Mouse (Mus musculus) A20 (cell line): ENCODE data around the gene Paf1.

Experiments used
- DNase-seq: peaks from one replicate; pipeline ENCODE4 v3.0.0-alpha.2; 2011; ENCODE audit warnings: low read depth, low spot score

Gene Paf1

DNA sequence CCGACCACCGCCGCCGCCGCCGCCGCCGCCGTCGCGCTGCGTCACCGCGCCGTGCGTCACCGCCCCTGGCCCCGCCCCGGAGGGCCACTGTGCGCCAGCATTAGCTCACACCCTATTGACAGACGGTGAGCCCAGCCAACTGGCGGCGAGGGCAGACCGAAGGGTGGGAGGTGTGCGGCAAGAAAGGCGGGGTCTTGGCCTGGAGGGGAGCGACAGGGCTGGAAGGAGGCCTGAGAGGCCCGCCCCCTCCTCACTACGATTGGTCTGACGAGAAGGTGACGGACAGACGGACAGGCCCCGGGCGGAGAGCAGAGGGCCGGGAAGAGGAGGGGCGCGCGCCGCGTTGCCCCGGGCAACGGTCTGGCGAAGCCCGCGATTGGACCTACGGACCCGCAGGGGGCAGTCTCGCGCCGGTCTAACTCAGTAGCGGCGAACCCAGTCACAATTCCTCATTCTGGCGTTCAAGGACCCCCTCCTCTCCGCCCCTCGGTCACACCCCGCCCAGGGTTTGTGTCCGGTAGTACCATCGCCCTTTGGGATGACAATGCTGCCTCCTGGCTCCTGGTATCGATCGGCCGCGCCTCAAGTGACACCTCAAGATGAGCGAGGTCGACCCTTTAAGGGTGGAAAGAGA is 43.6 kb downstream of the Paf1 start:
- peak; percentile 100 for DNase-seq

DNA sequence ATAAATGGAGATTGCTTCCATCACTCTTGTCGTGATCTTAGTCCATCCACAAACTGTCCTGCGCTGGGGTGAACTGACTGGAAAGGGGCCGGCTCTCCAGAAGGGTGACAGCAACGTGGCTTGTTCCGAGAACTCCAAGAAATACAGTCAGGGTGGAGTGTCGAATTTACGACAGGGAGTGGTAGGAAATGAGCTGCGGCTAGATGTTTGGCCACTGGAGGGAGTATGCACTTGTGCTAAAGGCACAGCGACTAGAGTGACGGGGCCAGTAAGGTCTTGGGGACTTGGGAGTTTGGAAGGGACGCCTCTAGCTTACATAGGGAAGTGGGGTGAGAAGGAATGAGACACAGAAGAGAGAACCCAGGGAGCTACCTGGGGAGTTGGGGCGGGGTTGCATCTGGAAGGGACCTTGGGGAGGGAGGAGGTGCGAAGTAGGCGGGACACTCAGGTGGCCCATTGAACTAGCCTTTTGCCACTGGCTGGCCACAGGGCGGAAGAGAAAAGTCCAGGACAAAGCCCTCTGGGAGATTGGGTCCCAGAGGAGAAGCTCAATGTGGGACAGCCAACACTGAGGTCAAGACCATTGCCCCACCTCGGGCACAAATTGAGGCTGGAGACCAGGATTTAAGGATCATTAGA is 44.3 kb downstream of the Paf1 start, which contains the start of gene Gmfg:
Gmfg (plus strand) TSS at position 516 of the 639 bp plus-strand sequence.
- DNase-seq = peak; percentile 90

DNA sequence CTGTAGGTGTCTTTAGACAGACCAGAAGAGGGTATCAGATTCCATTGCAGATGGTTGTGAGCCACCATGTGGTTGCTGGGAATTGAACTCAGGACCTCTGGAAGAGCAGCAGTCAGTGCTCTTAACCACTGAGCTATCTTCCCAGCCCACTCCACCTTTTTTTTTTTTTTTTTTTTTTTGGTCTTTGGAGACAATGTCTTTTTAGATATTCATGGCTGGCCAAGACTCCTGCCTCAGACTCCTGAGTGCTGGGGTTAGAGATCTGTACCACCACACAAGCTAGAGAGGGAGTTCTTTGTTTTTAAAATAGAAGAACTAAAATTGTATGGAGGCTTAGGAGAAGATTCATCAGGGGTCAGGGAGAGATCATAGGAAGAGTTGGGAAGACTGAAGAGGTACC is 45.2 kb downstream of the Paf1 start:
- DNase-seq = no peak

GRCm38 (mm10) chr7:28438771-28439170 is 46.0 kb downstream of the Paf1 start:
- no peak for DNase-seq

DNA sequence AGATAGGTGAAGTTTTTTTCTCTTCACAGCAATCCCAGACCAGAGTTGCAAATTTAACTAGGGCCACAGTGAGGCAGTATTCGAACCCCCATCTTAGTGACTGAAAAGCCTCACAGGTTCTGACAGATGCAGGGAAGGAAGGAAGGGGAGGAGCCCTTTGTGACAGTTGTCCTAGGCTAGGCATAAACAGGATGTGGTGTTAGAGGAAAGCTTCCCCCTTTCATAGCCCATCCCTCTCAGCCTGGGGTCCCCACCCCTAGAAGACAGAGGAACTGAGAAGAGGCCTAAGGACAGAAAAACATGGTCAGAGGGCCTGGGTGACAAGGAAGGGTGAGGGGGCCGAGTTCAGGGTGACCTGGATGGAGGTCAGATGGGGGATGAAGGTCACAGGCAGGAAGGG is 48.0 kb downstream of the Paf1 start:
- peak; percentile 82 for DNase-seq

GRCm38 (mm10) chr7:28441776-28442485 is 49.2 kb downstream of the Paf1 start:
- DNase-seq = no peak

DNA sequence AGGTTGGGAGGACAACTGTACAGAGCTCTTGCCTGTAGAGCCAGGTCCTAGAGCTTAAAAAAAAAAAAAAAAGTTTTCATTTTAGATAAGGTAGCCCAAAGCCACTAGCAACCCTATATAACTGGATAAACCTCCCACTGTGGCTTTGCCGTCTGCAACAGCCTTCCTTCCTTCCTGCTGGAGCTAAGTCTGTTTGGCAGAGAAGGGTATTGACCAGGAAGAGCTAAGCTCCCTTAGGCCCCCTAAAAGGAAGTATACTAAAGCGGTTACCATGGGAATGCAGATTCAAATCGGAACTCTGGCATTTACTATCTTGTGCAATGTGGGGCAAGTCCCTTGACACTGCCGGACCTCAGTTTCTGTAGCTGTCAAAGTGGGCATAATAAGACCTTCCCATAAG is 49.9 kb downstream of the Paf1 start:
- peak; percentile 70 for DNase-seq

DNA sequence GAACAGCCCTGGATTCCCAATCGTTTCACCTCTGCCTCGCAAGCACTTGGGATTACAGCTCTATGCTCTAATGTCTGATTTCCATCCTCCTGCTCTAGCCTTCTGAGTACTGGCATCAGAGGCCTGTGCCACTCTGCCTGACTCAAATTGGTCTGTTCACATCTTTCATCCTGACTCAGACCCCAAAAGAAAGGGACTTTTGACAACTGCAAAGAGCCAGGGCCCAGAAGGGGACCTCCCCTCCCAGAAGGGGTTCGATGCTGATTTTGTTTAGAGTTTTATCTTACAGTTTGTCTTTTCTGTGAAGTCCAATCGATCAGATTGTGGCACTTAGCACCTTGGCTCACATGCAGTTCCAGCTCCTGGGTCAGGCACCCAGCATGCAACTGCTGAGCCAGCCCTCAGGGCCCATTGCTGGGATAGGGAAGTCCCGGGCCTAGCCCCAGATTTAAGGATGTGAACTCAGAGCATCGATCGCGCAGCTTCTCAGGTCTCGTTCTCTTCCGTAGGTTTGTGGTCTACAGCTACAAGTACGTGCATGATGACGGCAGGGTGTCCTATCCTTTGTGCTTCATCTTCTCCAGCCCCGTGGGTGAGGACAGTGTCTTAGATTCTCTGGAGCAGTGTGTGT is 51.7 kb downstream of the Paf1 start:
- peak; percentile 56 for DNase-seq

DNA sequence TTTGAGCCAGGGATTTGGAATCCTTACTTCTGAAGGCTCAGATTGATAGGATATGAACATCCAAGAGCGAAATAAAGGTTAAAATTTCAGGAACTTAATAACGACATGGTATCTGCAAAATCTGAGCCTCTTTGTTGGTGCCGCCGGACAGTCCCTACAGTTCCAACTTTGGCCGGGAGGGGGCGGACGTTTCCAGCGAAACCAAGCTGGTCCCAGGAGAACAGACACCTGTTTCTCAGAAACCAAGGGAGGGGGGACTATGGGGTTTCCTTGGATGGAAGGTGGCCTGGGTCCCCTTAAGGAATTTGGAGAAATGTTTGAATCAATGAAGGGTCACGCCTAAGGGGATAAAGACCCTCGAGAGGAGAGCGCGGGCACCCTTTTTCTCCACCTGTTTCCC is 53.7 kb downstream of the Paf1 start:
- peak; percentile 64 for DNase-seq

DNA sequence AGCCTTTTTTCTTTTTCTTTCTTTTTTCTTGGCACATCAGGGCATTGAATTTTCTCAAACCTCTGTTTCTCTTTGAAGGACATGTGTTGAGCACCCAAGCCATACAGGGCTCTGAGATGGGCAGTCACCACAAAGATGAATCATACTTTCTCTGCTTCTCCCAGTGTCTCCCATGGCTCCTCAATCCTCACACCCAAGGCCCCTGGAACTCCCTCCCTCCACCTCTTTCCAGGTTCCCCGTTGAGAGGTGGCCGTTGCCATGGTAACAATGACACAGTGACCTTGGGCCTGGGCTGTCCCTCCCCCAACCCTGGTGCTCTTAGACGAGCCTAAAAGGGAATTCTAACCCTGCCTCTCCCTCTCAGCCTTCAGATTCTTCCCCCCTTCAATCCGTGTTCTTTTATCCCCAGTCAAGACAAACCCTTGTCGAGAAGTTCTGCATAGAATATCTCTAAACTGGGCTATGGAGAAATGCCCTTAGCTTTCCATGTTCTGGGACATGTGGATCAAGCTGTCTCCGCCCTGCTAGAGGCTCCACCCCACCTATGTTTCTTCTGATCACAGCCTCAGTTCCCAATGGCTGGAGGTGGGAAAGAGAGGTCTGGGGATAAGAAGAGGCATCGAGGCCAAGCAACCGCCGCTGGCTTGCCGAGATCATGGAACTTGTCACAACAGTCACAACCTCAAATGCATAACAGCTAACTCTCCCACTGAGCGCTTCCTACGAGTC is 54.5 kb downstream of the Paf1 start:
- DNase-seq = no peak

DNA sequence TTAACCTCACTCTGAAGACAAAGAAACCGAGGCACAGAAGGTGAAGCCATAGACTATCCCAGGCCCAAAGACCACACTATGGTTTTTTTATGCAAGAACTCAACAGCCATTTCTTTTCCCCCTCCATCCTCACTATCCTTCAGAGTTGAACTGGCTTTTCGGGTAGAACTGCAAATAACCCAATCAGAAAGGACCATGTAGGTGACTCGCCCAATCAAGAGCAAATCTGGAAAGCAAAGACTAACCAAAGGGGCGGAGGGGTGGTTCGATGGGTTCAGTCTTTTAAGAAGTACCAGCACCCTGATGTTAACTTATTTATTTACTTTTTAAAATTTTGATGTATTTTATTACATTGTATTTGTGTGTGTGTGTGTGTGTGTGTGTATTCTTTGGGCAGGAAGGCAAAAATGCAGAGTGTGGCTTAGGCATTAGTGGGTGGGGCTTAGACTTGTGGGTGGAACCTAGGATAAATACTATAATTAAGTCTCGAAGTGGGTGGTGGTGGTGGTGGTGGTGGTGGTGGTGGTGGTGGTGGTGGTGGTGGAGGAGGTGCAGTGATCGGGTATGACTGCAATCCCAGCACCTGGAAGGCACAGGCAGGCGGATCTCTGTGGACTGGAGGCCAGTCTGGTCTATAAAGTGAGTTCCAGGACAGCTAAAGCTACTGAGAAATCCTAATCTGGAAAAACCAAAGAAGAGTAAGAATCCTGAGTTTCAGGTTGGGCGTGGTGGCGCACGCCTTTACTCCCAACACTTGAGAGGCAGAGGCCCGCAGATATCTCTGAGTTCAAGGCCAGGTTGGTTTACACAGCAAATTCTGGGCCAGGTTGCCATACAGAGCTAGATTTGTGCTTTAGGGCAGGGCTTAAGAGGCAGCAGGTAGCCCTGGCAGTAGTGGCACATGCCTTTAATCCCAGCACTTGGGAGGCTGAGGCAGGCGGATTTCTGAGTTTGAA is 55.4 kb downstream of the Paf1 start:
- no peak for DNase-seq
